Mouse (Mus musculus) spleen, adult 2 months (tissue): ENCODE data around the gene Polr1e. TPM values are rescaled to one million over a fixed set of nuclear protein-coding genes. Genes with fewer than 3 reads are reported as not detected.

Experiments used
- DNase-seq, 2 experiments: peaks; one replicate each; pipeline versions ENCODE4 v3.0.0 to v3.0.0-alpha.2; 2012 to 2021; ENCODE audit warnings: low spot score in 2 of 2, low read depth in 1 of 2
- H3K27ac ChIP-seq: fragments of 200-500 bp; 2 replicates; pipeline ENCODE4 v1.5.1; 2012; ENCODE audit warnings: low read length, inconsistent platforms; ENCODE audit not compliant: insufficient read depth
- H3K27me3 ChIP-seq: fragments of 200-500 bp; 2 replicates; pipeline ENCODE4 v1.6.1; 2012; ENCODE audit warnings: mild to moderate bottlenecking, moderate library complexity, low read length, inconsistent platforms; ENCODE audit not compliant: control insufficient read depth, insufficient read depth
- H3K36me3 ChIP-seq: fragments of 200-500 bp; 2 replicates; pipeline ENCODE4 v1.6.1; 2012; ENCODE audit warnings: mild to moderate bottlenecking, low read length, inconsistent platforms; ENCODE audit not compliant: control insufficient read depth, insufficient read depth
- H3K4me1 ChIP-seq: fragments of 200-500 bp; 2 replicates; pipeline ENCODE4 v1.6.1; 2011; ENCODE audit warnings: inconsistent platforms; ENCODE audit not compliant: control insufficient read depth, insufficient read depth, insufficient read length
- H3K4me3 ChIP-seq: fragments of 200-500 bp; 2 replicates; pipeline ENCODE4 v1.5.1; 2011; ENCODE audit warnings: mild to moderate bottlenecking, inconsistent platforms; ENCODE audit not compliant: insufficient read depth, insufficient read length; ENCODE audit errors: extremely low read depth
- CTCF ChIP-seq: fragments of 200-500 bp; IDR thresholded peaks from 2 replicates; pipeline ENCODE4 v1.5.1; 2011; ENCODE audit warnings: mild to moderate bottlenecking, inconsistent platforms; ENCODE audit not compliant: insufficient read depth, insufficient read length, insufficient replicate concordance; ENCODE audit errors: extremely low read depth
- POLR2A ChIP-seq: fragments of 200-500 bp; IDR thresholded peaks from 2 replicates; pipeline ENCODE4 v1.6.1; 2011; ENCODE audit warnings: low read depth, low read length, inconsistent platforms
- WGBS: fragments of 180-500 bp; shearing (Covaris S2); methylation state at CpG from one replicate; pipeline ENCODE4 v1.1.7; 2018; 5-methylcytosine and 5-hydroxymethylcytosine counted together
- polyA plus RNA-seq: library from polyadenylated mRNA; depleted of rRNA; stranded (reverse); fragments of >200 nt; gene quantifications from 2 replicates; pipeline ENCODE4 v1.2.3, GENCODE M21; 2012; rRNA removed

The Polr1e gene
- 7.2 and 9.2 TPM in 2 replicates for polyA plus RNA-seq

GRCm38 (mm10) chr4:45018452-45018980, at the start of gene Polr1e:
Gene Polr1e, plus strand, starts transcription at chr4:45018583.
- Histone ChIP-seq H3K27me3 (no peaks in the 10 kb centered on the region), H3K4me1 (peaks cover 3% of the 10 kb centered on the region; the same call in 1 of the 2 replicates), H3K4me3 (peak within 1 kb of the TSS; percentile 86), H3K27ac (0 out of 2 replicates have a peak within 1 kb of the TSS, but pooled peaks have one; percentile 9), H3K36me3 (peaks cover 6% of the 10 kb centered on the region; the same call in 1 of the 2 replicates)
- under 1% methylated on average over 29 of the region's 29 CpGs for WGBS
- DNase-seq = peak; percentile 77 to 90
- TF ChIP-seq CTCF = no peak
- peak; percentile 27; the same call in 1 of the 2 replicates for TF ChIP-seq POLR2A

DNA sequence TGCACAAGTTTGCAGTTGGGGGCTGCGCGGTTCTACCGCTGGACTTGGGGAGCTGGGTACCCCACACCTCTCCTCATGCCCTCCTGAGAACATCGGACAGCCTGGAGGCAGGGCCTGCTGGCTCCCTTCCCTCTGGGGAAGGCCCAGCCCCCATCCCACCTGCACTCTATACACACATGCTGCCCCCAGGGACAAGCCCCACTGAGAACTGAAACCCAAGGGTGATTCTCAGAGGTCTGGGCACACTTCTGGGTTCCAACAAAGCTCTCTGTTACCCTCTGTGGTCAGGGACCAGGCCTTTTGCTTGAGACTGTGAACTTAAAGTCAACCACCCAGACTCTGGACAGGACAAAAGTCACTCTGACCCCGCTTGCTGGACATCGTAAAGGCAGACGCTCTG, 48.3 kb upstream of the Polr1e start:
- H3K4me3 ChIP-seq = no peak overlapping the region; the same call in 1 of the 2 replicates
- WGBS = 32% methylated on average over 7 of the region's 7 CpGs

GRCm38 (mm10) chr4:44970612-44971110, 47.7 kb upstream of the Polr1e start:
- peak overlapping the region; percentile 87 for H3K27ac ChIP-seq
- H3K4me3 ChIP-seq = no peak overlapping the region
- DNase-seq = peak; percentile 58 to 67
- 9% methylated on average over 10 of the region's 10 CpGs for WGBS
- H3K36me3 ChIP-seq = no peaks in the 10 kb centered on the region
- TF ChIP-seq CTCF (peak; percentile 47; the same call in 1 of the 2 replicates), POLR2A (no peak)
- H3K4me1 ChIP-seq = peaks cover 41% of the 10 kb centered on the region; the same call in 1 of the 2 replicates
- no peaks in the 10 kb centered on the region for H3K27me3 ChIP-seq

More for the DNA sequence above, 48.3 kb upstream of the Polr1e start:
- DNase-seq = peak; percentile 65 to 84
- TF ChIP-seq CTCF (no peak), POLR2A (peak; percentile 17; the same call in 1 of the 2 replicates)
- H3K27ac ChIP-seq = peak overlapping the region; percentile 87
- H3K36me3 ChIP-seq = no peaks in the 10 kb centered on the region
- H3K27me3 ChIP-seq = no peaks in the 10 kb centered on the region
- peaks cover 45% of the 10 kb centered on the region; the same call in 1 of the 2 replicates for H3K4me1 ChIP-seq

DNA sequence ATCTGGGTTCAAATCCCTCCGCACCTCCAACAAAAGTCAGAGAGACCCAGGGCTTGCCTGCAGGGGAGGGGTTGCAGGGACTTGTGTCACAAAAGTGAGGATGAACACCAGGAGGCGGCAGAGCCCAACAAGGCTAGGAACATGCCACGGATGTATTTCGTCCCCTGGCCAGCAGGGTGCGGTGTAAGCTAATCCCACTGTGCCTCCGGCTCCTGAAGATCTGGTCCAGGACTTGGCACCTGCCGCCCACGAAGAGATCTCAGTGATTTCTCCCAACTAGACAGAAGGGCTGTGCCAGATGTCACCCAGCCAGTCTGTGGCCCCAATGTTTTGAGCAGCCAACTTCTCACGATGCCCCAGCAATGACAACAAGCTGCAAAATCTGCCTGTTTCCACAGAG, 44.9 kb upstream of the Polr1e start:
- Histone ChIP-seq H3K27me3 (no peaks in the 10 kb centered on the region), H3K4me3 (no peak overlapping the region), H3K36me3 (no peaks in the 10 kb centered on the region), H3K4me1 (peaks cover 25% of the 10 kb centered on the region; the same call in 1 of the 2 replicates), H3K27ac (no peak overlapping the region)
- DNase-seq = peak; percentile 73 to 86
- TF ChIP-seq POLR2A (no peak), CTCF (peak; percentile 96)
- WGBS = 11% methylated on average over 9 of the region's 9 CpGs

GRCm38 (mm10) chr4:44973871-44974270, 44.5 kb upstream of the Polr1e start:
- Histone ChIP-seq H3K4me1 (peaks cover 21% of the 10 kb centered on the region; the same call in 1 of the 2 replicates), H3K27me3 (no peaks in the 10 kb centered on the region), H3K4me3 (no peak overlapping the region), H3K36me3 (no peaks in the 10 kb centered on the region), H3K27ac (no peak overlapping the region)
- TF ChIP-seq POLR2A (no peak), CTCF (no peak)
- 43% methylated on average over 14 of the region's 14 CpGs for WGBS
- DNase-seq = no peak

GRCm38 (mm10) chr4:44974331-44974730, 44.1 kb upstream of the Polr1e start:
- no peaks in the 10 kb centered on the region for H3K36me3 ChIP-seq
- H3K27me3 ChIP-seq = no peaks in the 10 kb centered on the region
- TF ChIP-seq POLR2A (no peak), CTCF (no peak)
- H3K4me3 ChIP-seq = no peak overlapping the region
- H3K4me1 ChIP-seq = peaks cover 16% of the 10 kb centered on the region; the same call in 1 of the 2 replicates
- 83% methylated on average over 8 of the region's 8 CpGs for WGBS
- H3K27ac ChIP-seq = no peak overlapping the region
- no peak for DNase-seq
